Mouse (Mus musculus): ENCODE results near the gene Bbs10.

The Bbs10 gene

GRCm38 (mm10) chr10:111327957-111328356 lies 29.5 kb downstream of the Bbs10 start:
- DNase-seq: no peak

GRCm38 (mm10) chr10:111329326-111329725 lies 30.8 kb downstream of the Bbs10 start:
- peak; percentile 56 for DNase-seq

GRCm38 (mm10) chr10:111334902-111335301 lies 36.4 kb downstream of the Bbs10 start:
- DNase-seq: no peak

- no peak for DNase-seq
These were observed 37.3 kb downstream of the Bbs10 start for GRCm38 (mm10) chr10:111335517-111336352.

- DNase-seq: no peak
These were observed 37.9 kb downstream of the Bbs10 start for GRCm38 (mm10) chr10:111336353-111336713.

GRCm38 (mm10) chr10:111339296-111339695 lies 40.8 kb downstream of the Bbs10 start:
- DNase-seq: no peak

GRCm38 (mm10) chr10:111341761-111342160 lies 43.3 kb downstream of the Bbs10 start:
- no peak for DNase-seq

- DNase-seq: no peak
These were observed 45.1 kb downstream of the Bbs10 start for GRCm38 (mm10) chr10:111343555-111343954.

- no peak for DNase-seq
These were observed 49.8 kb downstream of the Bbs10 start for GRCm38 (mm10) chr10:111348263-111348662.
